Mouse (Mus musculus): ENCODE data around the gene Rpl37. TPM values are rescaled to one million over a fixed set of nuclear protein-coding genes. Genes with fewer than 3 reads are reported as not detected.

Gene Rpl37
- 769 to 824 TPM (median 810 TPM) in 4 replicates for total RNA-seq (2023)

DNA sequence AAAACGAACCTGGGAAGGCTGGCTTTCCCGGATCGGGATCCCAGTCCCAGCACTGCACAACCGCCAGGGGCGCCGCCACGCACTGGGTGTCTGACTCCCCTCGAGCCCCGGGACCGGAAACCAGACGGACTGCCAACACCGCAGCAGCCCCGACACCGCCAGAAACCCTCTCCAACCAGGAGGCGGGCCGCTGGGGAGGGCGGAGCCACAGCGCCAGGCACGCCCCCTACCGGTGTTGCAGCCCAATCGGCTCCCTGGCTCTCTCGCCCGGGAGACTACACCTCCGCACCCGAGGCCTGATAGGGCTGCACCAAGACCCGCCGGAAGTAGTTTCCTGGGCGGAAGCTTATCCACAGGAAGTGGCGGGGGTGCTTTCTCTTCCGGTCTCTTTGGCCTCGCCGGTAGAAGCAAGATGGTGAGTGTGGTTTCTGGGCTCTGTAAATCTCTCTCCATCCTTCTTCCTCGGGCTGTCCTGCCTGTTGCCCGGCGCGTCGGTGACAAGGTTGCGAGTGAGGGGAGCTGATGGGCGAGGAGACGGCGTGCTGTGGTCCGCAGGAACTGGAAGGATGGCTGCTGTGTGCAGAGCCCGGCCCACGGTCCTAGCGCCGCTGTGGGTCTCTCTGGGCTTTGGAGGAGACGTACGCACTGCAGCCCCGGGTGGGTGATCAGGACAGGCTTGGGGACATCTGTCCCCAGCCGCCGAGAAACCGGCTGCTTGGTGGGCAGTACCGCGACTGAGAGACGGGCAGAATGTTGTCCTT lies at the start of gene Rpl37:
Rpl37 (plus strand) TSS at position 376 of the 761 bp plus-strand sequence.

DNA sequence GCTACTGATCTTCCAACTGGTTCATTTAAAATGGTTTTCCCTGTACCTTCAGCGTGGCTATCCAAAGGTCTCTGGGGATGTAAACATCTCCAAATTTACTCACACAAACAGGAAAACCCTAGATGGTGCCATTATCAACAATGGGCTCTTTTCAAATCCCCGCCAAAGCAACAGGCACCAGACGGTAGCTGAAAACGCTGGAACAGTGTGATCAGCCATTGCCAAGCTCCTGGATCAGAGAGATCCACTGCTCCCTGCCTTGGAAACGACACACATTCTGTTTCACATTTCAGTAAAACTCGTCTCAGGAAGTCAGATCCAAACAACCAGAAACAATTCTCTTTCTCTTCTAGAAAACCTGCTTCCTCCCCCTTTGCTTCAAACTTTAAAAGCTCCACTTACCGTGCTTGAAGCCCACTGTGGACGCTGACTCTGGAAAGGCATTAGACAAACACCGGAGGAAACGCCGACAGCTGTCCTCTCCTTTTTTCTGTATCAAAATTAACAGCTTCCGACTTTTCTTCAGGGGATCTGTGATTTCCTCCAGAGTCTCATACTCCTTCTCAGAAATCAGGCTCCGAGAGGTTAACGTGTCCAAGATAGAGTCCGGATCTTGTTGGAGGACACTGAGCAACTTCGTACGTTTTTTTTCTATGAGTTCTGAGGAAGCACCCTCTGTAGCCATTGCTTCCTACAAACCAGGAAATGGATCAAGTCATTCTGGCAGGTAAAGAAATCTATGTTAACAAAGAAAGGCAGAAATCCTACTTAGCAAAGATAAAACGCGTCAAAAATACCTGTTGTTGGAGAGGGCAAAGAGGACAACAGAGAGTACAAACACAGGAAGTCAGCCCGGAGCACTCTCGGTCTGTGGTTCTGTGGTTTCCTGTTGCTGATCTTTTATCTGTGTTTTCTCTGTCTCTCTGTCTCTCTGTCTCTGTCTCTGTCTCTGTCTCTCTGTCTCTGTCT lies 8.5 kb upstream of the Rpl37 start, which contains the start of gene Card6:
Card6 (minus strand) TSS at position 854 of the 969 bp plus-strand sequence.

DNA sequence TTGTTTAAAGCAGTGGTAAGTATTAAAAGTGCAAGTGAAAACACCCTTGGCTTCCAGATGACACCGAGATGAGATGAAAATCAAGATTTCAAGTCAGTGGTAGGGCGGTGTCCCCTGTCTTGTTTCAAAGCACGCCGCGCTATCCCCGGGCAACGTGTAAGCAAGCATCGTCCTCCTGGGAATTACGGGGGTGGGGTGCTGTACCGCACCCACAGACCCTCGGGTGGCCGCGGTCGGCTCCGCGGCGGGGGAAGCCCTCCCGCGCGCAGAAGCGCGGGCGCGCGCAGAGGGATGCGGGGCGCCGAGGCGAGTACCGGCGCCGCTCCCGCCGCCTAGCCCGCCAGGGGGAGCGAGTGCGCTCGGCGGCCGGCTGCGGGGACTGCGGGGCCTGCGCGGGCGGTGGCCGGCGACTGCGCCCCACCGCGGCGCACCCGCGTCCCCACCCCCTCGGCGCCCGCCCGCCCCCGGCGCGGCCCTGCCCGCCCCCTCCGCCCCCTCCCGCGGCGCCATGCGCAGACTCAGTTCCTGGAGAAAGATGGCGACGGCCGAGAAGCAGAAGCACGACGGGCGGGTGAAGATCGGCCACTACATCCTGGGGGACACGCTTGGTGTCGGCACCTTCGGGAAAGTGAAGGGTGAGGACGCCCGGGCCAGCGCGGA lies 27.0 kb downstream of the Rpl37 start, which contains the start of gene Prkaa1:
Prkaa1 (plus strand) TSS at position 501 of the 660 bp plus-strand sequence.

Other genes with a start within 250 kb of the Rpl37 start
- gene Mroh2b, start 217.9 kb upstream of the Rpl37 start, total RNA-seq (2023): not detected in 4 replicates
- gene C7, start 52.9 kb upstream of the Rpl37 start, total RNA-seq (2023): not detected in 4 replicates
- gene Card6, start 8.1 kb upstream of the Rpl37 start, total RNA-seq (2023): 81.2 to 104 TPM (median 84.9 TPM) in 4 replicates
- 19.9 to 22.6 TPM (median 21.1 TPM) in 4 replicates for gene Prkaa1, start 27.2 kb downstream of the Rpl37 start, total RNA-seq (2023)
- 23.0 to 34.7 TPM (median 28.8 TPM) in 4 replicates for gene Ttc33, start 68.9 kb downstream of the Rpl37 start, total RNA-seq (2023)
- 46.6 to 49.6 TPM (median 48.3 TPM) in 4 replicates for gene Ptger4, start 127.5 kb downstream of the Rpl37 start, total RNA-seq (2023)

Measured in B cell, adult 62 days (primary cell).